Mouse (Mus musculus) left cerebral cortex, adult 8-10 months (tissue): Measurements from ENCODE around the gene Susd3. TPM values are rescaled to one million over a fixed set of nuclear protein-coding genes. Genes with fewer than 3 reads are reported as not detected.

Source experiments
- DNase-seq, 2 experiments: peaks; one replicate each; pipeline ENCODE4 v3.0.0; 2022; ENCODE audit warnings: low spot score in 2 of 2
- total RNA-seq, 4 experiments: library from RNA; stranded (reverse); gene quantifications; 2 replicates each; pipeline ENCODE4 v1.2.4; 2022

The Susd3 gene
- total RNA-seq, 4 experiments from 2014 or later = 2.2 to 4.8 (median 3.5) TPM

- no peak for DNase-seq
These were observed 1.2 kb downstream of the Susd3 start for GRCm38 (mm10) chr13:49247232-49247739.

GRCm38 (mm10) chr13:49246626-49247025 is 1.9 kb downstream of the Susd3 start:
- no peak for DNase-seq

GRCm38 (mm10) chr13:49246011-49246410 is 2.5 kb downstream of the Susd3 start:
- DNase-seq = no peak

GRCm38 (mm10) chr13:49245251-49245650 is 3.3 kb downstream of the Susd3 start:
- DNase-seq = no peak

GRCm38 (mm10) chr13:49243492-49243891 is 5.0 kb downstream of the Susd3 start:
- no peak for DNase-seq

GRCm38 (mm10) chr13:49242321-49243065 is 6.0 kb downstream of the Susd3 start:
- DNase-seq = no peak

- no peak for DNase-seq
These were observed 9.8 kb downstream of the Susd3 start for GRCm38 (mm10) chr13:49238737-49239136.

GRCm38 (mm10) chr13:49237617-49238016 is 10.9 kb downstream of the Susd3 start:
- no peak for DNase-seq

- no peak for DNase-seq
These were observed 13.8 kb downstream of the Susd3 start for GRCm38 (mm10) chr13:49234711-49235110.

GRCm38 (mm10) chr13:49233792-49234572 is 14.5 kb downstream of the Susd3 start:
- DNase-seq = no peak

- no peak for DNase-seq
These were observed 22.9 kb downstream of the Susd3 start for GRCm38 (mm10) chr13:49225633-49226032.

- DNase-seq = no peak
These were observed 23.3 kb downstream of the Susd3 start for GRCm38 (mm10) chr13:49225159-49225558.

GRCm38 (mm10) chr13:49224729-49225128 is 23.8 kb downstream of the Susd3 start:
- DNase-seq = no peak

- no peak for DNase-seq
These were observed 24.2 kb downstream of the Susd3 start for GRCm38 (mm10) chr13:49224314-49224713.

GRCm38 (mm10) chr13:49220912-49221311 is 27.6 kb downstream of the Susd3 start:
- DNase-seq = no peak

GRCm38 (mm10) chr13:49219367-49219766 is 29.1 kb downstream of the Susd3 start:
- no peak for DNase-seq

- DNase-seq = no peak
These were observed 29.9 kb downstream of the Susd3 start for GRCm38 (mm10) chr13:49218651-49219050.

- no peak for DNase-seq
These were observed 31.5 kb downstream of the Susd3 start for GRCm38 (mm10) chr13:49216808-49217561.

- DNase-seq = no peak
These were observed 32.3 kb downstream of the Susd3 start for GRCm38 (mm10) chr13:49216220-49216552.

- DNase-seq = peak; percentile 77 to 85
These were observed 32.8 kb downstream of the Susd3 start, which contains the start of gene Card19 for GRCm38 (mm10) chr13:49215504-49216219. Card19 (minus strand) TSS chr13:49216037.

GRCm38 (mm10) chr13:49215128-49215503 is 33.4 kb downstream of the Susd3 start:
- DNase-seq = no peak
